Mouse (Mus musculus): ENCODE data around the gene Plcxd2. TPM values are rescaled to one million over a fixed set of nuclear protein-coding genes. Genes with fewer than 3 reads are reported as not detected.

Gene Plcxd2
- total RNA-seq, 2 experiments from 2014 or later: 0.75 TPM; not detected in 1

- no peak for ATAC-seq (replicated peaks; ENCODE audit: low FRiP score, low TSS enrichment, poor library complexity, severe bottlenecking)
Observed at GRCm38 (mm10) chr16:45945649-45946048, 64.4 kb downstream of the Plcxd2 start.

DNA sequence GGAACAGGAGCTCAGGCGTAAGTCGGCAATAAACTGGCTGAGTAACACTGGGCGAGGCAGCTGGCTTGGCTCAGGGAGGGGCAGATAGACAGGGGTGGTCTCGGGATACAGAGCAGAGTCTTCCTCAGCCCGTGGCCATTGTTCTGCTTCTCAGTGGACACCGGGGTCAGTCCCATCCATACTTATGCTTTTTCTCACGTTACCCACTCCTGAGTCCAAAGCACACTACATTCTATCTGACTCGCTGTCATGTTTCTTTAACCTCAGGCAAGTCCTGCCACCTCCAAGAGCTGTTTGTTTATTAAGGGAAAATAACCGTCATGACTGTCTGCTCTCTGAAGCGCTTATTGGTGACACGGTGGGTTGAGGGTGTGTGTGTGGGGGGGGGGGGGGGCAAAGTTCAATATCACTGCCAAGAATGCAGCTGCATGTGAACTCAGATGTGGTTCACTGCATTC is 64.8 kb downstream of the Plcxd2 start:
- ATAC-seq (replicated peaks; ENCODE audit: low FRiP score, low TSS enrichment, poor library complexity, severe bottlenecking): no peak

GRCm38 (mm10) chr16:45942169-45942891 is 67.7 kb downstream of the Plcxd2 start:
- no peak for ATAC-seq (replicated peaks; ENCODE audit: low FRiP score, low TSS enrichment, poor library complexity, severe bottlenecking)

GRCm38 (mm10) chr16:45940701-45941100 is 69.3 kb downstream of the Plcxd2 start:
- no peak for ATAC-seq (replicated peaks; ENCODE audit: low FRiP score, low TSS enrichment, poor library complexity, severe bottlenecking)

DNA sequence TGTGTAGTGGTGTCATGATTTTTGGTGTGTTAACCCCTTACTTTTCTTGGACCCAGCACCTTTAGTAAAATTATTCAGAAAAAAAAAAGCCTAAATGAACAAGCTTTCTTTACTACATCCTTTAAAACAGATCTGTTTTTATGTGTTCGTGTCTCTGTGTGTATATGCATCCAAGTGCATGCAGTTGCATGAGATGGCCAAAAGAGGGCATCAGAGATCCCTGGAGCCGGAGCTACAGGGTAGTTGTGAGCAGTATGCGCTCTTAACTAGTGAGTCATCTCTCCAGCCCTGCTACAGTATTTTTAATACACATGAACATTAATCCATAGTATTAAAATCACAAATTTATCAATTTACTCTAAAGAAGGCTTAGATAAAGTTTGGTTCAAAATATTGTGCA is 70.6 kb downstream of the Plcxd2 start:
- no peak for ATAC-seq (replicated peaks; ENCODE audit: low FRiP score, low TSS enrichment, poor library complexity, severe bottlenecking)

DNA sequence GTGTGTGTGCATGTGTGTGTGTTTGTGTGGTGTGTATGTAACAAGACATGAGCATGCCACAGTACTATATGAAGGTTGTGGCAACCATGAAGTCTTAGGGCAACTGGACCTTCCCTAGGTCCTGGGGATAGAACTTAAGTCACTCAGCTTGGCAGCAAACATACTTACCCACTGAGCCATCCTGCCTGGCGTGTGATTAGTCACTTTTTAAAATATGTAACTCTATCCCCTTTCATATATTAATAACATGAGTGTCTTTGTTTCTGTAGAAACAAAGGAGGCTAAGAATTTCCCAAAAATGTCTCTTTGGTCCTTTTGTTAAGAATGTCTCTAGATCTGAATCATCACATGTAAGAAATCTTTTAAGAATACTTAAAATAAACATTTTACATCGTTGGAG is 72.6 kb downstream of the Plcxd2 start:
- no peak for ATAC-seq (replicated peaks; ENCODE audit: low FRiP score, low TSS enrichment, poor library complexity, severe bottlenecking)

- ATAC-seq (replicated peaks; ENCODE audit: low FRiP score, low TSS enrichment, poor library complexity, severe bottlenecking): no peak
Observed at GRCm38 (mm10) chr16:45936521-45936920, 73.5 kb downstream of the Plcxd2 start.

DNA sequence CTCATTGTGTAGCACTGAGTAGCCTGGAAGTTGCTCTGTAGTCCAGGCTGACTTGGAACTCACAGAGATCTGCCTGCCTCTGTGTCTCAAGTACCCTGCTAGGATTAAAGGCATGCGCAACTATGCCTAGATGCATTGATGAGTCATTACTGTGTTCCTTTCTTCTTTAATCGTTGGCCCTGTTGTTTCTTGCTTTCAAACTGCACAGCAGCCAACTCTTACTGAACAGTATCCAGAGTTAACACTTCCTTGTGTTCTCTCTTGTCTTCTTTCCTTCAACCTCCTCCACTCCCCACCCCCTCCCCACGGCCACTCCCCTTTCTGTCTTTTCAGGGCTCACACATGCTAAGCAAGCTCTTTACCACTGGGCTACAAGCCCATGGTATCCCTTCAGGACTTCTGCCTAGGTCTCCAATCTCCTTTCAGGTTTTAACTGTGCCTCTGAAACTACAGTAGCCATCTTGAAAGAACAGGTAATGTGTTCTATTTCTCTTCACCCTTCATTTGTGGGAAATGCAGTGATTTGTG is 74.0 kb downstream of the Plcxd2 start:
- no peak for ATAC-seq (replicated peaks; ENCODE audit: low FRiP score, low TSS enrichment, poor library complexity, severe bottlenecking)

DNA sequence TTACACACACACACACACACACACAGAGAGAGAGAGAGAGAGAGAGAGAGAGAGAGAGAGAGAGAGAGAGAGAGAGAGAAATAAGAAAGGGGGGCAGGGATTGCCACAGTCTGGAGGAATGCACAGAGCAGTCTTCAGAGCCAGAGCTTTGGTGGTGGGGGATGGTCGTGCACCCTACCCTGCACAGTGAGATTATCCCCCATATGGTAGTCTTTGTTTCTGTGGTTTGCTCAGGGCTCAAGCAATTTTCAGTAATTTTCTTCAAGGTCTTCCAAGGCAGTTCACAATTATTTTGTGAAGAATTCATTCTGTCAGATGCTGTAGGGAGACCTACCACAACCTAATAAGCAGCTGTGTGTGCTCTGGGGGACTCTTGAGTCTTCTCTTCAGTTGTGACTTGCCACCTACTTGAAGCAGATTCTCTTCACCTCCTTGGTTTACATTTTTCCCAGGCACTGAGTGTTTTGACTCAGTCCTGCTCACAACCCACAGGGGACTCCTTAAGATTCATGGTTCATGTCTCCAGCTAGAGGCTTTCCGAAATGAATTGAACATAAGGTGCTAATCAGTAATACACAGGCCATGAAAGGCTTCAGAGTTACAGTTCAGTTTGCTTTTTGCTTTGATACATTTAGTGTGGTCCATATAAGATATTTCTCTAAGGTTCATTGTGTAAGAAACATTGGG is 75.2 kb downstream of the Plcxd2 start:
- ATAC-seq (replicated peaks; ENCODE audit: low FRiP score, low TSS enrichment, poor library complexity, severe bottlenecking): no peak

GRCm38 (mm10) chr16:45930308-45930707 is 79.7 kb downstream of the Plcxd2 start:
- ATAC-seq (replicated peaks; ENCODE audit: low FRiP score, low TSS enrichment, poor library complexity, severe bottlenecking): no peak

GRCm38 (mm10) chr16:45928090-45928489 is 81.9 kb downstream of the Plcxd2 start:
- no peak for ATAC-seq (replicated peaks; ENCODE audit: low FRiP score, low TSS enrichment, poor library complexity, severe bottlenecking)

- ATAC-seq (replicated peaks; ENCODE audit: low FRiP score, low TSS enrichment, poor library complexity, severe bottlenecking): no peak
Observed at GRCm38 (mm10) chr16:45927601-45928000, 82.4 kb downstream of the Plcxd2 start.

DNA sequence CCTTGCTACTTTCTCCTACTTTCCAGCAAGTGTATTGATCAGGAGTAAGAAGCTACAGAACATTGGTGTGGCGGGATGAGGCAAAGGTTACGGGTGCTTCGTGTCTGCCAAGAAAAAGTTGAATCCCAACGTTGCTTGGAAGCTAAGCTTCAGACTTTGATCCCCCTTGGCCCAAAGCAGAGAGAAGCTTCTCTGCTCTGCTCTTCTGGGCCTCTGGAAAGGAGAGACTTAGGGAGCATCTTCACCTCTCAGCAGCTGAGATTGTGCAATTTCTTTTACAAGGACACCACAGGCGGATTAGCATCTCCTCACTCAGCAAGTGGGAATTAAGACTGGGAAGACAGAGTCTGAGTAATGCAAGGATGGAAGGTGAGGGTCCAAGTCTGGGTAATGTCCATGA is 83.1 kb downstream of the Plcxd2 start:
- ATAC-seq (replicated peaks; ENCODE audit: low FRiP score, low TSS enrichment, poor library complexity, severe bottlenecking): no peak

DNA sequence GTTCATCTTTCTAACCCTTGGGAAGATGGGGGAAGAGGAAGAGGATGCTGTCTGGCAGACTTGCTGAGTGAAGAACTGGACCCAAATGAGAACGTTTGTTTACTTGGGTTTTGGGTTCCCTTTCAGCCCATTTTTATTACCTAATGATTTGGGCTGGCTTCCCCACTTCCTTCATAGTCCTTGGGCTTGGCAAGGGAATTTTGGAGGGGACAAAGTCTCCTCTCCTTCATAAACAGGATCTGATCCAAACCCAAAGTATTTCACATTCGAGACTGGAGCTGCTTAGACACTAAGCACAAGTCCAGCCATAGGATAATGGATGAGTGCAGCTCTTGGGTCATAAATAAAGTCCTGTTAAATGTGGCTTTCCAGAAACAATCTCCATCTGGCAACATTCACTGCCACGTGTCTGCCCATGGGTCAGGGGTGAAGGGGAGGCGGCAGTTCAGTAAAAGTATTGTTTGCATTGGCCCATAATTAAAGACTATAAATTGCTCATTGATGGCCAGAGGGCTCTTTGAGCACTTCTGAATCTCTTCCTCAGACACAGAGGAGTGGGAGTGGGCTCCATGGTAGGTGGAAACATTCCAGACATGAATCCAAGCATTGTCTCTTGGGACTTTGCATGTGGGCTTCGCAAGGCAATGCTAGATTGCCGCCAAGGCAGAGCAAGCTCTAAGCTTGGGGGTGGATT is 86.1 kb downstream of the Plcxd2 start:
- no peak for ATAC-seq (replicated peaks; ENCODE audit: low FRiP score, low TSS enrichment, poor library complexity, severe bottlenecking)

DNA sequence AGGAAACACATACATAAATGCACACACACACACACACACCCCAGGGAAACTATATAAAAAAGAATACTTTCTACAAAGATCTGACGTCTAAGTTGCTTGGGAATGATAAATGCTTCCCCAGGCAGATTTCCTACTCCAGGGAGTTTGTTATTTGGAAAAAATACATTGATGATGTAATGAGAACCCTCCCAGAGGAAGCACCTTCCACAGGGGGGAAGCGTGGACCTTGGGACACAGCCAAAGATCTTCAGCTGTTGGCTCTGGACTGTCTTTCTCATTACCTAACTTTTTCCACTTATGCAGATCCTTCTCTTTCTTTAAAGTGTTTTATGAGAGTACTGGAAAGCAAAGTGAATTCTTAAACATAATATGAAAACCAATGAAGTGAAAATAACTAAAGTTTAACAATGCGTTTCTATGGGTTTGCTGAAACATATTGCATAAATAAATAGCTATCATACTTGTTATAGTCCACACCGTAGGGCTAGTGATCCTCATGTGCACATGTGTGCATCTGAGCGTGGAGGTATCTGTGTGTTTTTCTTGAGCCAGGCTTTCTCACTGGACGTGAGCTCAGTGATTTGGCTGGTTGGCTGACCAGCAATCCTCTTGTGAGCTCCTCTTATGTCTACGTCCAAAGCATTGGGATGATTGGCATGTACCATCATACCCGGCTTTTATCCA is 87.3 kb downstream of the Plcxd2 start:
- ATAC-seq (replicated peaks; ENCODE audit: low FRiP score, low TSS enrichment, poor library complexity, severe bottlenecking): no peak

- no peak for ATAC-seq (replicated peaks; ENCODE audit: low FRiP score, low TSS enrichment, poor library complexity, severe bottlenecking)
Observed at GRCm38 (mm10) chr16:45919572-45919971, 90.4 kb downstream of the Plcxd2 start.

Measured in megakaryocyte-erythroid progenitor cell, adult 5-6 weeks (primary cell).